Mouse (Mus musculus) forebrain, embryonic 14.5 days (tissue): ENCODE measurements around the gene Hoxd10. TPM values are rescaled to one million over a fixed set of nuclear protein-coding genes. Genes with fewer than 3 reads are reported as not detected.
A peak's percentile ranks its signal among the peaks of the same experiment; 100 is the strongest.

Experiments
- ATAC-seq: fragments of 200-750 bp; cut with Nextera tagmentation; 2 replicates; pipeline ENCODE4 v1.8.0; 2017; ENCODE audit warnings: mild to moderate bottlenecking, moderate library complexity
- DNase-seq: peaks from one replicate; pipeline ENCODE4 v3.0.0-alpha.2; 2015; ENCODE audit warnings: low spot score
- H3K27ac ChIP-seq: fragments of 300-500 bp; sonication (generic); 2 replicates; pipeline ENCODE4 v1.5.1; 2014; ENCODE audit warnings: low read depth, mild to moderate bottlenecking, control low read depth, low read length, moderate library complexity
- H3K27me3 ChIP-seq: fragments of 300-500 bp; sonication (generic); replicated peaks from 2 replicates; pipeline ENCODE4 v1.6.1; 2014; ENCODE audit warnings: low read length, control low read depth, mixed read lengths; ENCODE audit not compliant: control insufficient read depth, insufficient read depth
- H3K36me3 ChIP-seq: fragments of 300-500 bp; sonication (generic); 2 replicates; pipeline ENCODE4 v1.6.1; 2014; ENCODE audit warnings: low read length, control low read depth; ENCODE audit not compliant: control insufficient read depth, insufficient read depth
- H3K4me1 ChIP-seq: fragments of 300-500 bp; sonication (generic); 2 replicates; pipeline ENCODE4 v1.6.1; 2014; ENCODE audit warnings: antibody characterized with exemption, low read length, control low read depth; ENCODE audit not compliant: control insufficient read depth, insufficient read depth
- H3K4me2 ChIP-seq: fragments of 300-500 bp; sonication (generic); 2 replicates; pipeline ENCODE4 v1.6.1; 2014; ENCODE audit warnings: mild to moderate bottlenecking, control low read depth, low read length
- H3K4me3 ChIP-seq: fragments of 300-500 bp; sonication (generic); 2 replicates; pipeline ENCODE4 v1.5.1; 2014; ENCODE audit warnings: low read depth, low read length, control low read depth
- H3K9ac ChIP-seq: fragments of 300-500 bp; sonication (generic); 2 replicates; pipeline ENCODE4 v1.6.1; 2014; ENCODE audit warnings: mild to moderate bottlenecking, low read length, control low read depth, moderate library complexity
- H3K9me3 ChIP-seq: fragments of 300-500 bp; sonication (generic); replicated peaks from 2 replicates; pipeline ENCODE4 v1.6.1; 2016; ENCODE audit warnings: low read length, control low read depth, mixed read lengths; ENCODE audit not compliant: control insufficient read depth
- WGBS: fragments of 180-500 bp; shearing (Covaris S2); extraction: QIAGEN DNeasy Blood & Tissue Kit; methylation state at CpG from one replicate; pipeline ENCODE4 v1.1.7; 2014; 5-methylcytosine and 5-hydroxymethylcytosine counted together
- polyA plus RNA-seq: library from polyadenylated mRNA; unstranded; fragments of >200 nt; fragmentation: Nextera tagmentation; extraction: Ambion mirVana; gene quantifications from 2 replicates; pipeline ENCODE4 v1.2.1, GENCODE M21; 2014

Hoxd10 gene
- polyA plus RNA-seq, 1 experiment from 2014 or later = not detected

DNA sequence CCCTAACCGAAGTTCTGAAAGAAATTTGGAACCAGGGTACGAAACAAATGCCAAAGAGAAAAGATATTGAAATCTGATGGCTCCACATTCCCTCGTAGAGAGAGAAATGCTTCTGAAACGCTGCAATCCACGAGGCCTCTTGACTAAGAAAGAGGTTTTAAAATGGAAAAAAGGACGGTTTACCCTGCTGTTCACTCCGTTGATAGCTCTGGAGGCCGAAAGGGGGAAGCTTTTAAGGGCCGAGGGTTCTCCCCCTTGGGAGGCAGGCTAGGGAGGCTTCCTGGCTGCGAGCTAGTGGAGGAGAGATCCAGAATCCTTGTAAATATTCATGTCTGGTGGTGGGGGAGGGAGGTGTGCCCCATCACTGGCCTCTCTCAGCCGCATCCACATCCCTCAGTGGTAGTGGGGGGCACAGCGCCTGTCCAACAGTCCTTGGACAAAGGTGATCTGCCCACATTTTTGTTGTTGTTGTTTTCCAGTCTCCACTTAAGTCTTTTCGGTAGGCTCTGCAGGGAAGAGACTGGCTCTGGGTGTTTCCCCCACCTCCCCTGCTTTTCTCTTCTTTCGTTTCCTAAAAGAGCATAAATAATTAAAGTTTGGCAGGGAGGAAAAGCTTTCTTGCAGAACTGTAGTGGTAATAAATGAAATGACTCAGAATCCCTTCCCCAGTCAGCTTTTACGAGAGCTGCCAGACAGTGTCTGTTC, 12.7 kb upstream of the Hoxd10 start, which contains the start of gene Hoxd11:
Gene Hoxd11, plus strand, starts transcription at position 667 of the 705 bp plus-strand sequence.
- DNase-seq = no peak
- Histone ChIP-seq H3K9me3 (no peaks in the 10 kb centered on the region), H3K4me3 (no peak within 1 kb of the TSS), H3K4me1 (no peaks in the 10 kb centered on the region), H3K27me3 (peaks cover 100% of the 10 kb centered on the region), H3K27ac (no peak within 1 kb of the TSS), H3K9ac (no peak within 1 kb of the TSS), H3K4me2 (no peak within 1 kb of the TSS), H3K36me3 (no peaks in the 10 kb centered on the region)
- 2% methylated on average over 15 of the region's 15 CpGs for WGBS
- no peak for ATAC-seq

DNA sequence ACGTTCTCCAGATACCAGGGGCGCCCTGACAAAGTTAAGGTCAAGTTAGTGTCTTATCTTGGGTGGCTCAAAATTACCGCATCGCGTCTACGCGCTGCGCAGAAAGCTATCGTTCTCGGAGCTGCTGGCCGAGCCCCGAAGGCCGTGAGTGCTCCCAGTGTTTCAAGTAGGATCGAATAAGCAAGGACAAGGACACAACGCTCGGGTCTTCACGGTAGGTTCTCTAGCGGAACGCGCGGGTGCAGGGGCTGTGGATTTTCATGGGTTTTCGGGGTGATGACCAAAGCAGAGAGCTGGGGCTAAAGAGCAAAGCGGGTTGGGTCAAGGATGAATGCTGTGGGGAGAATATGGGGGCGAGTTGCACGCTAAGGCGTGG, 12.1 kb upstream of the Hoxd10 start:
- 2% methylated on average over 24 of the region's 26 CpGs for WGBS
- Histone ChIP-seq H3K4me2 (no peak overlapping the region), H3K9me3 (no peaks in the 10 kb centered on the region), H3K4me1 (no peaks in the 10 kb centered on the region), H3K27me3 (peaks cover 100% of the 10 kb centered on the region), H3K36me3 (no peaks in the 10 kb centered on the region), H3K9ac (no peak overlapping the region), H3K27ac (no peak overlapping the region), H3K4me3 (no peak overlapping the region)
- DNase-seq (no peak), ATAC-seq (no peak)

GRCm38 (mm10) chr2:74679980-74680379, 11.7 kb upstream of the Hoxd10 start:
- H3K9ac ChIP-seq = no peak overlapping the region
- H3K4me1 ChIP-seq = no peaks in the 10 kb centered on the region
- H3K27me3 ChIP-seq = peaks cover 100% of the 10 kb centered on the region
- H3K4me2 ChIP-seq = no peak overlapping the region
- no peak overlapping the region for H3K4me3 ChIP-seq
- DNase-seq (no peak), ATAC-seq (no peak)
- H3K27ac ChIP-seq = no peak overlapping the region
- under 1% methylated on average over 22 of the region's 23 CpGs for WGBS
- H3K36me3 ChIP-seq = no peaks in the 10 kb centered on the region
- H3K9me3 ChIP-seq = no peaks in the 10 kb centered on the region

GRCm38 (mm10) chr2:74680561-74681398, 10.9 kb upstream of the Hoxd10 start:
- H3K4me2 ChIP-seq = no peak overlapping the region
- no peak for ATAC-seq
- H3K27me3 ChIP-seq = peaks cover 99% of the 10 kb centered on the region
- no peak for DNase-seq
- H3K9ac ChIP-seq = no peak overlapping the region
- WGBS = 1% methylated on average over 21 of the region's 21 CpGs
- no peaks in the 10 kb centered on the region for H3K36me3 ChIP-seq
- H3K4me3 ChIP-seq = no peak overlapping the region
- H3K4me1 ChIP-seq = no peaks in the 10 kb centered on the region
- no peaks in the 10 kb centered on the region for H3K9me3 ChIP-seq
- H3K27ac ChIP-seq = no peak overlapping the region

GRCm38 (mm10) chr2:74681594-74682531, 9.9 kb upstream of the Hoxd10 start:
- Histone ChIP-seq H3K4me1 (no peaks in the 10 kb centered on the region), H3K9me3 (no peaks in the 10 kb centered on the region), H3K27me3 (peaks cover 94% of the 10 kb centered on the region), H3K4me3 (no peak overlapping the region; the same call in 1 of the 2 replicates), H3K36me3 (no peaks in the 10 kb centered on the region), H3K4me2 (no peak overlapping the region), H3K9ac (no peak overlapping the region), H3K27ac (no peak overlapping the region)
- WGBS = under 1% methylated on average over 76 of the region's 78 CpGs
- no peak for DNase-seq
- peak; percentile 32; the same call in 1 of the 2 replicates for ATAC-seq

DNA sequence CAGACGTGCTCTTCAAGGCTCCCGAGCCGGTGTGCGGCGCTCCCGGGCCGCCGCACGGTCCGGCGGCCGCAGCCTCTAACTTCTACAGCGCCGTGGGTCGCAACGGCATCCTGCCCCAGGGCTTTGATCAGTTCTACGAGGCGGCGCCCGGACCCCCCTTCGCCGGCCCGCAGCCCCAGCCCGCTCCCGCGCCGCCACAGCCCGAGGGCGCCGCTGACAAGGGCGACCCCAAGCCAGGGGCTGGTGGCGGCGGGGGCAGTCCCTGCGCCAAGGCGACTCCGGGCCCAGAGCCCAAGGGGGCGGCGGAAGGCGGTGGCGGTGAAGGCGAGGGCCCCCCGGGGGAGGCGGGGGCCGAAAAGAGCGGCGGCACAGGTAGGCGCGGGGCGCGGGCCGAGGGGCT, 8.9 kb upstream of the Hoxd10 start:
- 1% methylated on average over 45 of the region's 51 CpGs for WGBS
- H3K4me3 ChIP-seq = no peak overlapping the region

GRCm38 (mm10) chr2:74683471-74683951, 8.2 kb upstream of the Hoxd10 start:
- no peak overlapping the region for H3K27ac ChIP-seq
- WGBS = under 1% methylated on average over 18 of the region's 18 CpGs
- peaks cover 94% of the 10 kb centered on the region for H3K27me3 ChIP-seq
- no peaks in the 10 kb centered on the region for H3K36me3 ChIP-seq
- DNase-seq (no peak), ATAC-seq (no peak)
- H3K4me3 ChIP-seq = no peak overlapping the region
- H3K4me2 ChIP-seq = no peak overlapping the region
- H3K9ac ChIP-seq = no peak overlapping the region
- no peaks in the 10 kb centered on the region for H3K4me1 ChIP-seq
- no peaks in the 10 kb centered on the region for H3K9me3 ChIP-seq

More for the DNA sequence above, 8.9 kb upstream of the Hoxd10 start:
- Histone ChIP-seq H3K27me3 (peaks cover 94% of the 10 kb centered on the region), H3K9me3 (no peaks in the 10 kb centered on the region), H3K4me2 (no peak overlapping the region), H3K9ac (no peak overlapping the region), H3K36me3 (no peaks in the 10 kb centered on the region), H3K27ac (no peak overlapping the region), H3K4me1 (no peaks in the 10 kb centered on the region)
- no peak for DNase-seq
- ATAC-seq = no peak

DNA sequence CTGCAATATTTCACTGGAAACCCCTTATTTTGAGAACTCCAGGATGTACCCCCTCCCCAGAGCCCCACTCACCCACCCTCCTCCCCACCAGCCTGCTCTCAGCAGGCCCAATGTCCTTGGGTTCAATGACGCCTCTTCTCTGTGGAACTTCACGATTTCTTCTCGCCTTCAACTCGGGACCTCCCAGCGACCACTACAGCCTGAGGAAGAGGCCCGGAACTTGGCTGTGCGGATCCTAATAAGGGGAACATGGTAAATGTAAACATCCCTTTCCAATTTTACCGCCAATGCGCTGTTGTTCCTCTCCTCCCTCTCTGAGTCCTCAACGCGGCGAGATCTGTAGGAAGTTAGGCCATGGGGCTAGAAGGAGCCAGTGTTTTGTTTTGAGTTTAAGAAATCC, 7.6 kb upstream of the Hoxd10 start:
- peaks cover 94% of the 10 kb centered on the region for H3K27me3 ChIP-seq
- H3K4me2 ChIP-seq = no peak overlapping the region
- H3K9ac ChIP-seq = no peak overlapping the region
- 0% methylated on average over 12 of the region's 12 CpGs for WGBS
- H3K4me1 ChIP-seq = no peaks in the 10 kb centered on the region
- no peaks in the 10 kb centered on the region for H3K36me3 ChIP-seq
- DNase-seq = no peak
- H3K4me3 ChIP-seq = no peak overlapping the region
- ATAC-seq = no peak
- no peaks in the 10 kb centered on the region for H3K9me3 ChIP-seq
- no peak overlapping the region for H3K27ac ChIP-seq
